Mouse (Mus musculus): ENCODE measurements at regions not wholly inside any gene's neighbourhood (a gene's known extent, or its start where the extent isn't known, plus 50 kb on each side); places are given as distances from the start of the nearest gene placed in this dataset.

DNA sequence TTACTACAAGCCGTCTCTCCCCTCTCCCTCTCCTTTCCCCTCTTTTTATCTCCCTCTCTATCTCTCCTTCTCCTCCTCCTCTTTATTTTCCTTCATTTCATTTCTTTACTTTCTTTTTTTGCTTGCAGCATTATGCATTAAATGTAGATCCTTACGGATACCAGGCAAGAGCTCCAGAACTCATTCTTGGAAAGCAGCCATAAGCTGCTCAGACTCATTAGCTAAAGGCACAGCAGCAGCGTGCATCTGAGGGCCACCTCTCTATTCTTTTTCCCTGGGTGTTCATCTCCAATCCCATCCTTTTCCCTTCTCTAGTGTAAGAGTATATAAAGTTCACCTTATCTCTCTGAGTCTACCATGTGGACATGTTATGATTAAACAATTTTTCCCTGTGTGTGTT is 149.4 kb upstream of the Ccdc122 start:
- H3K27me3 ChIP-seq (ENCODE audit: control insufficient read depth, insufficient read depth, low read length) = no peaks in the 10 kb centered on the region
- 86% methylated on average over 3 of the region's 3 CpGs for WGBS
- no peaks in the 10 kb centered on the region for H3K36me3 ChIP-seq (ENCODE audit: control insufficient read depth, insufficient read depth, low read length)
- no peak overlapping the region for H3K4me3 ChIP-seq (ENCODE audit: control insufficient read depth, insufficient read depth, low read length)
- H3K27ac ChIP-seq (ENCODE audit: control insufficient read depth, insufficient read depth, low read length) = no peak overlapping the region
- no peak for DNase-seq
- TF ChIP-seq POLR2A (IDR thresholded peaks at IDR 0.05; ENCODE audit: control insufficient read depth, extremely low read depth, insufficient read depth, low read length, poor library complexity) (no peak), CTCF (IDR thresholded peaks at IDR 0.05; ENCODE audit: borderline replicate concordance, control insufficient read depth, extremely low read depth, insufficient read depth, low read length, poor library complexity) (no peak)
- H3K4me1 ChIP-seq (replicated peaks; ENCODE audit: control insufficient read depth, insufficient read depth, low read length) = no peaks in the 10 kb centered on the region

GRCm38 (mm10) chr14:76883231-76883651 is 153.3 kb upstream of the Ccdc122 start:
- TF ChIP-seq POLR2A (IDR thresholded peaks at IDR 0.05; ENCODE audit: control insufficient read depth, extremely low read depth, insufficient read depth, low read length, poor library complexity) = no peak
- TF ChIP-seq CTCF (IDR thresholded peaks at IDR 0.05; ENCODE audit: borderline replicate concordance, control insufficient read depth, extremely low read depth, insufficient read depth, low read length, poor library complexity) = no peak
- Histone ChIP-seq H3K4me1 (replicated peaks; ENCODE audit: control insufficient read depth, insufficient read depth, low read length) (no peaks in the 10 kb centered on the region), H3K27me3 (ENCODE audit: control insufficient read depth, insufficient read depth, low read length) (no peaks in the 10 kb centered on the region), H3K27ac (ENCODE audit: control insufficient read depth, insufficient read depth, low read length) (no peak overlapping the region), H3K4me3 (ENCODE audit: control insufficient read depth, insufficient read depth, low read length) (no peak overlapping the region), H3K36me3 (ENCODE audit: control insufficient read depth, insufficient read depth, low read length) (no peaks in the 10 kb centered on the region)
- WGBS = 84% methylated on average over 3 of the region's 3 CpGs
- no peak for DNase-seq

DNA sequence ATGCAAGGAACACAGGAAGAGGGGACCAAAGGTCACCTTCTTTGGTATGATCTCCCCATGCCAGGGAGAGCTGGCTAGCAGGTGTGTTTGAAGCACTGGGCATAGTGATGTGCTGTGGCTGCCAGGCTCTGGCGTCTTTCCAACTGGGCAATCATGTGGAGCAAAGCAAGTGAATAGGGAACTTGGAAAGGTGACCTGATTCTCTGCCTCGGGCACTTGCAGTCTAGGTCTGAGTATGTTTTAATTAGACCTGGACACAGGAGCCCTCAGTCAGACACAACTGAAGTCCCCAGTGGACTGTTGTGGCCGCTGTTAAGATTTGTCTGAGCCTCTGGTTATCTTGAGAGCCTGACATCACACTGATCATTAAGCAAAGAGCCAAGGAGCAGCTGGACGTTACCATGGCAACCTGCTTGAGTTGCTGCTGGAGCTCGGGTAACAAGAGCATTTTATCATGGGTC is 153.8 kb upstream of the Ccdc122 start:
- H3K36me3 ChIP-seq (ENCODE audit: control insufficient read depth, insufficient read depth, low read length) = no peaks in the 10 kb centered on the region
- H3K27me3 ChIP-seq (ENCODE audit: control insufficient read depth, insufficient read depth, low read length) = no peaks in the 10 kb centered on the region
- no peaks in the 10 kb centered on the region for H3K4me1 ChIP-seq (replicated peaks; ENCODE audit: control insufficient read depth, insufficient read depth, low read length)
- no peak overlapping the region for H3K27ac ChIP-seq (ENCODE audit: control insufficient read depth, insufficient read depth, low read length)
- 60% methylated on average over 5 of the region's 5 CpGs for WGBS
- TF ChIP-seq POLR2A (IDR thresholded peaks at IDR 0.05; ENCODE audit: control insufficient read depth, extremely low read depth, insufficient read depth, low read length, poor library complexity) (no peak), CTCF (IDR thresholded peaks at IDR 0.05; ENCODE audit: borderline replicate concordance, control insufficient read depth, extremely low read depth, insufficient read depth, low read length, poor library complexity) (no peak)
- no peak overlapping the region for H3K4me3 ChIP-seq (ENCODE audit: control insufficient read depth, insufficient read depth, low read length)
- DNase-seq = no peak

- Histone ChIP-seq H3K4me1 (replicated peaks; ENCODE audit: control insufficient read depth, insufficient read depth, low read length) (no peaks in the 10 kb centered on the region), H3K27me3 (ENCODE audit: control insufficient read depth, insufficient read depth, low read length) (no peaks in the 10 kb centered on the region)
- WGBS = 97% methylated on average over 3 of the region's 3 CpGs
These were observed 155.7 kb upstream of the Ccdc122 start for GRCm38 (mm10) chr14:76880851-76881250.

GRCm38 (mm10) chr14:76877306-76877705 is 159.3 kb upstream of the Ccdc122 start:
- no peak overlapping the region for H3K4me3 ChIP-seq (ENCODE audit: control insufficient read depth, insufficient read depth, low read length)
- no peak overlapping the region for H3K27ac ChIP-seq (ENCODE audit: control insufficient read depth, insufficient read depth, low read length)
- no peaks in the 10 kb centered on the region for H3K4me1 ChIP-seq (replicated peaks; ENCODE audit: control insufficient read depth, insufficient read depth, low read length)
- no peak for TF ChIP-seq POLR2A (IDR thresholded peaks at IDR 0.05; ENCODE audit: control insufficient read depth, extremely low read depth, insufficient read depth, low read length, poor library complexity)
- no peak for TF ChIP-seq CTCF (IDR thresholded peaks at IDR 0.05; ENCODE audit: borderline replicate concordance, control insufficient read depth, extremely low read depth, insufficient read depth, low read length, poor library complexity)
- no peaks in the 10 kb centered on the region for H3K36me3 ChIP-seq (ENCODE audit: control insufficient read depth, insufficient read depth, low read length)
- H3K27me3 ChIP-seq (ENCODE audit: control insufficient read depth, insufficient read depth, low read length) = no peaks in the 10 kb centered on the region
- 88% methylated on average over 5 of the region's 5 CpGs for WGBS
- DNase-seq = no peak

More at GRCm38 (mm10) chr14:76880851-76881250, 155.7 kb upstream of the Ccdc122 start:
- Histone ChIP-seq H3K27ac (ENCODE audit: control insufficient read depth, insufficient read depth, low read length) (no peak overlapping the region), H3K4me3 (ENCODE audit: control insufficient read depth, insufficient read depth, low read length) (no peak overlapping the region), H3K36me3 (ENCODE audit: control insufficient read depth, insufficient read depth, low read length) (no peaks in the 10 kb centered on the region)
- no peak for TF ChIP-seq CTCF (IDR thresholded peaks at IDR 0.05; ENCODE audit: borderline replicate concordance, control insufficient read depth, extremely low read depth, insufficient read depth, low read length, poor library complexity)
- TF ChIP-seq POLR2A (IDR thresholded peaks at IDR 0.05; ENCODE audit: control insufficient read depth, extremely low read depth, insufficient read depth, low read length, poor library complexity) = no peak
- no peak for DNase-seq

GRCm38 (mm10) chr14:76876015-76876414 is 160.6 kb upstream of the Ccdc122 start:
- TF ChIP-seq CTCF (IDR thresholded peaks at IDR 0.05; ENCODE audit: borderline replicate concordance, control insufficient read depth, extremely low read depth, insufficient read depth, low read length, poor library complexity) (no peak), POLR2A (IDR thresholded peaks at IDR 0.05; ENCODE audit: control insufficient read depth, extremely low read depth, insufficient read depth, low read length, poor library complexity) (no peak)
- no peak overlapping the region for H3K27ac ChIP-seq (ENCODE audit: control insufficient read depth, insufficient read depth, low read length)
- H3K27me3 ChIP-seq (ENCODE audit: control insufficient read depth, insufficient read depth, low read length) = no peaks in the 10 kb centered on the region
- no peak overlapping the region for H3K4me3 ChIP-seq (ENCODE audit: control insufficient read depth, insufficient read depth, low read length)
- 55% methylated on average over 7 of the region's 7 CpGs for WGBS
- peak; percentile 46 for DNase-seq
- no peaks in the 10 kb centered on the region for H3K36me3 ChIP-seq (ENCODE audit: control insufficient read depth, insufficient read depth, low read length)
- H3K4me1 ChIP-seq (replicated peaks; ENCODE audit: control insufficient read depth, insufficient read depth, low read length) = no peaks in the 10 kb centered on the region

Data from thymus, adult 2 months (tissue).